Mouse (Mus musculus): Measurements from ENCODE around the gene Tango6. TPM values are rescaled to one million over a fixed set of nuclear protein-coding genes. Genes with fewer than 3 reads are reported as not detected.

Gene Tango6
- polyA plus RNA-seq, 1 experiment from 2014 or later: 5.6 TPM

DNA sequence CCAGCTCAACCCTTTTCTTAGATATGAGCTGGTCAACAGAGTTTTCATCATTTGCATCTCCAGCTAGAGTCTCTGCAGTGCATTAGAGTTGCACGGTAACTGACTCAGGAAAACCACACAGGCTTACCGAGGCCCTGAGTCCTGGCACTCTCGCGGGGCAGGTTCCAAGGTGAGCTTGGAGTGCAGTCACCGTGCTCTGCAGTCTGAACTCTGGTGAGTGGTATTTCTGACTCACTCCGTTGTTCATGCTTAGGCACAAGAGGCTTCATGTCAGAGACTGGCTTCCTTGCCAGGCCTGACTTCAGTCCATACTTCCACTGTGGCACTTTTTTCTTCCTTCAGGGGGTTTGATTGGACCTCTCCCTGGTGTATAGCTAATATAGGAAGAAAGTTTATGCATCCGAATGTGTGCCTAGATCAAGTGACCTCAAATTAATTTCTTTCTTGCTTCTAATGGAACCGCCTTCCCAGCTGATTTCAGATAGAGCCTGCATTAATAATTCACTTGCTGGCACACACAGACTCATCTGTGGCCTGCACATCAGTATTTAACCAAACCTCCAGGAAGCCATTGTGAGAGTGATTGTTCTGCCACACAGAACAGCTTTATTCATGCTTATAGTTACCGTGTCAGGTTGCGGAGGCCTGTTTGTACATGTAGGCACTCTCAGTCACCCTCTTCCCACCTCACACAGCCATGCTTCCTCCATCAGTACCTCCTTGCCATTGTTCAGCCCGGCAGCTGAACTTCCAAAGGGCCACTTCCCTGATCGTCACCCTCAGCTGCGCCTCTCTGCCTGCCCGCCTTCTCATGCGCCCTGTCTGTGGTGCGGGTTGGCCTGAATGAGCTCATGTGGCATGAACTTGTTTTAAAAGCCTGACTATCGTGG is 136.0 kb downstream of the Tango6 start:
- Histone ChIP-seq H3K27ac (replicated peaks; ENCODE audit: low read depth, low read length) (peak overlapping the region; percentile 16; the same call in 1 of the 2 replicates), H3K4me3 (replicated peaks; ENCODE audit: low read depth, low read length) (no peak overlapping the region), H3K9me3 (ENCODE audit: control insufficient read depth, low read length) (no peaks in the 10 kb centered on the region), H3K9ac (replicated peaks; ENCODE audit: low read length) (no peak overlapping the region), H3K4me2 (ENCODE audit: low read length) (no peak overlapping the region), H3K4me1 (ENCODE audit: control insufficient read depth, insufficient read depth, low read length) (0 out of 2 replicates have a peak, but pooled peaks cover 3% of the 10 kb centered on the region), H3K27me3 (ENCODE audit: control insufficient read depth, insufficient read depth, low read length) (no peaks in the 10 kb centered on the region), H3K36me3 (ENCODE audit: control insufficient read depth, insufficient read depth, low read length) (0 out of 2 replicates have a peak, but pooled peaks cover 2% of the 10 kb centered on the region)
- DNase-seq: no peak
- no peak for ATAC-seq (ENCODE audit: low FRiP score, low TSS enrichment)
- WGBS: 82% methylated on average over 17 of the region's 17 CpGs

DNA sequence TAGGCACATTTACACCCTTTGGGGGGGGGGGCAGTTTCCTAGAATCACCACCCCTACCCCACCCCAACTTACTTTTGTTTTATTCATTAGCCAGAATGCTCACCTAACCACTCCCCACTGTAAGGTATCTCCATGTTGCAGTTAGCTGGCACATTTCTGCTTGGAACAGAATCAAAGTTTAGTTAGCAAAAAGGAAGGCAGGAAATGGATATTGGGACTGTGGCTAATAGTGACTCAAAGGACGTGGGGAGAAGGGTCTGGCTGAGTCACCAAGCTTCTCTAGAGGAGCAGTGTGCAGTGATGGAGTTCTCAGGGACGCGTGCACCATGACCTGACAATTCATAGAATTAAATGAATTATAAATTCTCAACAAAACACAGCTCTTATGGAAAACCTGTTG is 136.7 kb downstream of the Tango6 start:
- H3K4me3 ChIP-seq (replicated peaks; ENCODE audit: low read depth, low read length): no peak overlapping the region
- 88% methylated on average over 3 of the region's 3 CpGs for WGBS
- no peak for DNase-seq
- H3K36me3 ChIP-seq (ENCODE audit: control insufficient read depth, insufficient read depth, low read length): 0 out of 2 replicates have a peak, but pooled peaks cover 2% of the 10 kb centered on the region
- no peak overlapping the region for H3K4me2 ChIP-seq (ENCODE audit: low read length)
- 0 out of 2 replicates have a peak, but pooled peaks cover 3% of the 10 kb centered on the region for H3K4me1 ChIP-seq (ENCODE audit: control insufficient read depth, insufficient read depth, low read length)
- 0 out of 2 replicates have a peak overlapping the region, but pooled peaks have one; percentile 16 for H3K27ac ChIP-seq (replicated peaks; ENCODE audit: low read depth, low read length)
- ATAC-seq (ENCODE audit: low FRiP score, low TSS enrichment): no peak
- H3K27me3 ChIP-seq (ENCODE audit: control insufficient read depth, insufficient read depth, low read length): no peaks in the 10 kb centered on the region
- H3K9me3 ChIP-seq (ENCODE audit: control insufficient read depth, low read length): no peaks in the 10 kb centered on the region
- H3K9ac ChIP-seq (replicated peaks; ENCODE audit: low read length): no peak overlapping the region

DNA sequence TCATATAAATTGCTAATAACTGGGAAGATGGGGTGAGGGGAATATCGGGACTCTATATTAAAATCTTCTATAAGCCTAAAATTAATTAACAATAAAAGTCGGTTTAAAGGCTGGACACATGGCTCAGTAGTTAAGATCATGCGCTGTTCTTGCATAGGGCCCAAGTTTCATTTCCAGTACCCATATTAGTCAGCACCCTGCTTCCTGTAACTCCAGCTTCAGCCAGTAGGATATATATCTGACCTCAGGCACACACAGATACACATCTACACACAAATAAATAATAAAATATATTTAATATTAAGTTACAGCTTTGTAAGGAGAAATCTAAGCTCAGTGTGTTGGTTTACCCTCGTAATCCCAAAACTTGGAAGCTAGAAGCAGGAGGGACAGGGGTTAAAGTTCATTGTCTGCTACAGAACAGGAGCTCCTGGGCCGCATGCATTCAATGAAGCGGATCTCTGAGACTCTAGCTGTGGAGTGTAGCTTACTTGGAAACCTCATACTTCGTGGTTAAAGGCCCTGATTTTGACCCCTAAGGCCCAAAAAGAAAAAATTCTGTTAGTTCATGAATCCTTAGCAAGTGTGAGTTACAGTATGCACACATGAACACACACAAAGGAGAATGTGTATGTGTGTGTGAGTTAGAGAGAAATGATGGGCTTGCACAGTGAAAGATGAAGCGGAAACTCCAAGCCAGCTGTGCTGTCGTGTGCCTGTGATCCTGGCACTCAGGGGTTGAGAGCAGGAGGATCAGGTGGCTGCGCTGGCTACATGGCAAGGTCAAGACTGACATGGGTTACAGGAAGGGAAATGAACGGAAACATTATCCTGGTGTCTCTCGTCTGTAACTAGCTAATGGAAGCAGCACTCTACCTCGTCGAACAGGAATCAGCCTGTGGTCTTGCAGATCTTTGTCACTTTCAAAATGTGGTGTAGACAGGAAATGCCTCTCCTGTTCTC is 138.0 kb downstream of the Tango6 start:
- 89% methylated on average over 14 of the region's 14 CpGs for WGBS
- Histone ChIP-seq H3K27me3 (ENCODE audit: control insufficient read depth, insufficient read depth, low read length) (no peaks in the 10 kb centered on the region), H3K36me3 (ENCODE audit: control insufficient read depth, insufficient read depth, low read length) (0 out of 2 replicates have a peak, but pooled peaks cover 2% of the 10 kb centered on the region), H3K9me3 (ENCODE audit: control insufficient read depth, low read length) (no peaks in the 10 kb centered on the region), H3K9ac (replicated peaks; ENCODE audit: low read length) (no peak overlapping the region), H3K4me3 (replicated peaks; ENCODE audit: low read depth, low read length) (no peak overlapping the region), H3K27ac (replicated peaks; ENCODE audit: low read depth, low read length) (no peak overlapping the region), H3K4me1 (ENCODE audit: control insufficient read depth, insufficient read depth, low read length) (0 out of 2 replicates have a peak, but pooled peaks cover 3% of the 10 kb centered on the region), H3K4me2 (ENCODE audit: low read length) (no peak overlapping the region)
- DNase-seq: no peak
- no peak for ATAC-seq (ENCODE audit: low FRiP score, low TSS enrichment)

DNA sequence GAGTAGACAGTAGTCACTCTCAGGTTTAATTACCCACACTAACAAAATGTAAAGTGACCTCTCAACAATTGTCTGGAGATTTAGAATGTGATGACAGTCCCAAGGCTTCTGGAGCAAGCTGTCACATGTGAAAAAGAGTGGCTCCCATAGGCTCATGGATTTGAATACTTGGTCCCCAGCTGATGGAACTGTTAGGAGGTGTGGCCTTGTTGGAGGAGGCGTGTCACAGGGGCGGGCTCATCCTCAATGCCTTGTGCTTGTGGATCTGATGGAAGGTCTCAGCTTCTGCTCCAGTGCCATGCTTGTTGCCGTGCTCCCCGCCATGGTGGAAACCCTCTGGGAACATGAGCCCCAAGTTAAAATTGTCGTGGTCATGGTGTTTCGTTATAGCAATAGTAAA is 146.1 kb downstream of the Tango6 start:
- H3K4me1 ChIP-seq (ENCODE audit: control insufficient read depth, insufficient read depth, low read length): no peaks in the 10 kb centered on the region
- DNase-seq (no peak), ATAC-seq (ENCODE audit: low FRiP score, low TSS enrichment) (no peak)
- H3K9ac ChIP-seq (replicated peaks; ENCODE audit: low read length): no peak overlapping the region
- H3K36me3 ChIP-seq (ENCODE audit: control insufficient read depth, insufficient read depth, low read length): no peaks in the 10 kb centered on the region
- no peak overlapping the region for H3K27ac ChIP-seq (replicated peaks; ENCODE audit: low read depth, low read length)
- no peaks in the 10 kb centered on the region for H3K9me3 ChIP-seq (ENCODE audit: control insufficient read depth, low read length)
- no peak overlapping the region for H3K4me3 ChIP-seq (replicated peaks; ENCODE audit: low read depth, low read length)
- 89% methylated on average over 6 of the region's 6 CpGs for WGBS
- H3K27me3 ChIP-seq (ENCODE audit: control insufficient read depth, insufficient read depth, low read length): no peaks in the 10 kb centered on the region
- H3K4me2 ChIP-seq (ENCODE audit: low read length): no peak overlapping the region

DNA sequence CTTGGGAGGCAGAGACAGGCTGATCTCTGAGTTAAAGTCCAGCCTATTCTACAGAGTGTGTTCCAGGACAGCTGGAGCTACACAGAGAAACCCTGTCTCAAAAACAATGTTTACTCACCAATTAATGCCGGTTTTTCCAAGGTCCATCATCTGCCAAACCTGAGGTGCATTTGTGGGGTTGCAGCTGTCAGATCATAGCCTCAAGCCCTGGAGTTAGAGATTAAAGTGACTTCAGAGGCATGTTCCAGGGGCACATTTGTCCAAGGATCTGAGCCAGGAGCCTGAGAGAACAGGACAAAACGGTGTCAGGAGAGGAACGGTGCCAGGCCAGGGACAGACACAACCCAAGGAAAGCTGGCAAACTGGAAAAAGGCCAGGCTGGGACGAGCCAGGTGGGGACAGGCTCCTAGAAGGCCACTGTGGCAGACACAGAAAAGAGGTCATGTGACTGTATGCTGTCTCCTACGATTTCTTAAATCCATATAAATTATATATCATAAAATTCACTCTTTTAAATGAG is 146.7 kb downstream of the Tango6 start:
- no peak overlapping the region for H3K27ac ChIP-seq (replicated peaks; ENCODE audit: low read depth, low read length)
- H3K36me3 ChIP-seq (ENCODE audit: control insufficient read depth, insufficient read depth, low read length): no peaks in the 10 kb centered on the region
- DNase-seq (no peak), ATAC-seq (ENCODE audit: low FRiP score, low TSS enrichment) (no peak)
- no peaks in the 10 kb centered on the region for H3K27me3 ChIP-seq (ENCODE audit: control insufficient read depth, insufficient read depth, low read length)
- no peak overlapping the region for H3K4me3 ChIP-seq (replicated peaks; ENCODE audit: low read depth, low read length)
- no peaks in the 10 kb centered on the region for H3K4me1 ChIP-seq (ENCODE audit: control insufficient read depth, insufficient read depth, low read length)
- no peak overlapping the region for H3K9ac ChIP-seq (replicated peaks; ENCODE audit: low read length)
- 80% methylated on average over 5 of the region's 5 CpGs for WGBS
- no peak overlapping the region for H3K4me2 ChIP-seq (ENCODE audit: low read length)
- no peaks in the 10 kb centered on the region for H3K9me3 ChIP-seq (ENCODE audit: control insufficient read depth, low read length)

DNA sequence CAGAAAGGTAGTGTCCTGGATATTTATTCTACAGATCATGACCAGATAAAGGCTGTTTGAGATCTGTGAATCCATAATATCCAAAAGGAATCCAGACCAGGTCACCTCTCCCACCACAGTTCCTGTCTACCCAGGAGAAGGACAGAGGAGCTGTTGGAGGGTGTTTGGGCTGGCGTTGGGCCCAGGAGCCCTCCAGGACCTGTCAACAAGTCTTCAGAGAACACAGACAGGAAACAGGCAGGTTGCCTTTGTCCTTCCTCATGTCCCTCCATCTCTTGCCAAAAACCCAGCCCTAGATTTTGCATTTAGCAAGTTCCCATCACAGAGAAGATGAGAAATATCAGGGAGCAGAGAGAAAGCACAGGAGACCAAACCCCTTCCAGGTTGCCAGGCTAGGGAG is 152.0 kb downstream of the Tango6 start:
- Histone ChIP-seq H3K27ac (replicated peaks; ENCODE audit: low read depth, low read length) (no peak overlapping the region), H3K9ac (replicated peaks; ENCODE audit: low read length) (no peak overlapping the region), H3K4me2 (ENCODE audit: low read length) (no peak overlapping the region), H3K9me3 (ENCODE audit: control insufficient read depth, low read length) (no peaks in the 10 kb centered on the region), H3K27me3 (ENCODE audit: control insufficient read depth, insufficient read depth, low read length) (no peaks in the 10 kb centered on the region), H3K4me1 (ENCODE audit: control insufficient read depth, insufficient read depth, low read length) (peaks cover 9% of the 10 kb centered on the region), H3K4me3 (replicated peaks; ENCODE audit: low read depth, low read length) (no peak overlapping the region), H3K36me3 (ENCODE audit: control insufficient read depth, insufficient read depth, low read length) (no peaks in the 10 kb centered on the region)
- ATAC-seq (ENCODE audit: low FRiP score, low TSS enrichment): no peak
- DNase-seq: no peak
- WGBS: 92% methylated on average over 1 of the region's 1 CpGs

DNA sequence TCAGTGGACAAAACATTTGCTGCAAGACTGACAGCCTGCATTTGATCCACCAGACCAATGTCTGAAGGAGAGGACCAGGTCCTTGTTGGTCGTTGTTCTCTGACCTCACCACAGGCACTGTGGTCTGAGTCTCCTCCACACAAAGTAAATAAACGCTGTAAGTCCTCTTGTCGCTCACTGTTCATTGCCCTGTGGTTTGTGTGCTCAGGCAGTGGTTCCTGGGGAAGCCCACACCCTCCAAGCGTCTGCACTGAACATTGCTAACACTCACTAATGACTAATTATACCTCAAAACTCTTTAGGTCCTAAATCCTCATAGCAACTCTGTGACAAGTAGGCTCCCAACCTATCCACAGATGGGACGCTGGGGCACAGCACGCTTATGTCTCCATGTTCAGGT is 153.7 kb downstream of the Tango6 start:
- Histone ChIP-seq H3K4me3 (replicated peaks; ENCODE audit: low read depth, low read length) (no peak overlapping the region), H3K27ac (replicated peaks; ENCODE audit: low read depth, low read length) (no peak overlapping the region), H3K27me3 (ENCODE audit: control insufficient read depth, insufficient read depth, low read length) (no peaks in the 10 kb centered on the region), H3K4me2 (ENCODE audit: low read length) (no peak overlapping the region), H3K9ac (replicated peaks; ENCODE audit: low read length) (no peak overlapping the region), H3K36me3 (ENCODE audit: control insufficient read depth, insufficient read depth, low read length) (no peaks in the 10 kb centered on the region), H3K9me3 (ENCODE audit: control insufficient read depth, low read length) (no peaks in the 10 kb centered on the region), H3K4me1 (ENCODE audit: control insufficient read depth, insufficient read depth, low read length) (peaks cover 9% of the 10 kb centered on the region)
- DNase-seq (no peak), ATAC-seq (ENCODE audit: low FRiP score, low TSS enrichment) (no peak)
- WGBS: 92% methylated on average over 6 of the region's 6 CpGs

DNA sequence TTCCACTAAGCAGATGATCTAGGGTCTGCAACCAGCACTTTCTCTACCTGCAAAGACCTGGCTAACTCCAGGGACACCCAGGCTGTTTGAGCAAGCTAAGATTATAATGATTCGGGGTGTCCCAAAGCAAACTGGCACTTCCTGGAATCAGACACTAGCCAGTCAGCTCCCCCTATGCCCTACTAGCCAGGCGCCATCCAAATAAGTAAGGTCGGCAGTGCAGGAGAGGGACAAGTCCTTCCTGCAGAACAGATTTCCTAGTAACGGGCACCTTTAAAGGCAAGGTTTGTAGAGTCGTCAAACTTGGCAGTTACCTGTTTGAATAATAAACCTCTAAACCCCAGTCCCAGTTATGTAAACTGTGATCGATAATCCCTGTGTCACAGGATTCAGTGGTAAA is 155.9 kb downstream of the Tango6 start:
- Histone ChIP-seq H3K27ac (replicated peaks; ENCODE audit: low read depth, low read length) (peak overlapping the region; percentile 91), H3K9ac (replicated peaks; ENCODE audit: low read length) (peak overlapping the region; percentile 48), H3K4me1 (ENCODE audit: control insufficient read depth, insufficient read depth, low read length) (peaks cover 9% of the 10 kb centered on the region), H3K36me3 (ENCODE audit: control insufficient read depth, insufficient read depth, low read length) (peaks cover 3% of the 10 kb centered on the region; the same call in 1 of the 2 replicates), H3K4me3 (replicated peaks; ENCODE audit: low read depth, low read length) (no peak overlapping the region), H3K9me3 (ENCODE audit: control insufficient read depth, low read length) (no peaks in the 10 kb centered on the region), H3K27me3 (ENCODE audit: control insufficient read depth, insufficient read depth, low read length) (no peaks in the 10 kb centered on the region), H3K4me2 (ENCODE audit: low read length) (no peak overlapping the region)
- DNase-seq (no peak), ATAC-seq (ENCODE audit: low FRiP score, low TSS enrichment) (no peak)
- WGBS: 76% methylated on average over 6 of the region's 6 CpGs

Data from midbrain, embryonic 14.5 days (tissue).